Mouse (Mus musculus): ENCODE measurements around the gene Braf. TPM values are rescaled to one million over a fixed set of nuclear protein-coding genes. Genes with fewer than 3 reads are reported as not detected.

The Braf gene
- polyA plus RNA-seq, 1 experiment from 2014 or later: 14.7 TPM

GRCm38 (mm10) chr6:39557723-39558261, 167.5 kb downstream of the Braf start, which contains the start of gene Dennd2a:
Gene Dennd2a (minus strand): TSS chr6:39557867.
- Histone ChIP-seq H3K9me3 (ENCODE audit: control insufficient read depth, low read length) (no peaks in the 10 kb centered on the region), H3K27ac (ENCODE audit: low read depth) (peak within 1 kb of the TSS; percentile 96), H3K27me3 (replicated peaks; ENCODE audit: control insufficient read depth, insufficient read depth, low read length) (no peaks in the 10 kb centered on the region), H3K4me2 (ENCODE audit: low read length) (peak within 1 kb of the TSS; percentile 68), H3K4me3 (ENCODE audit: low read depth, low read length) (peak within 1 kb of the TSS; percentile 80), H3K4me1 (replicated peaks; ENCODE audit: control insufficient read depth, insufficient read depth, low read length) (peaks cover 25% of the 10 kb centered on the region), H3K9ac (ENCODE audit: low read length) (peak within 1 kb of the TSS; percentile 96), H3K36me3 (ENCODE audit: control insufficient read depth, insufficient read depth, low read length) (no peaks in the 10 kb centered on the region)
- peak; percentile 91 for DNase-seq (ENCODE audit: low spot score)
- WGBS: under 1% methylated on average over 40 of the region's 50 CpGs
- ATAC-seq (replicated peaks; ENCODE audit: low FRiP score, low TSS enrichment, low read depth): peak; percentile 95

DNA sequence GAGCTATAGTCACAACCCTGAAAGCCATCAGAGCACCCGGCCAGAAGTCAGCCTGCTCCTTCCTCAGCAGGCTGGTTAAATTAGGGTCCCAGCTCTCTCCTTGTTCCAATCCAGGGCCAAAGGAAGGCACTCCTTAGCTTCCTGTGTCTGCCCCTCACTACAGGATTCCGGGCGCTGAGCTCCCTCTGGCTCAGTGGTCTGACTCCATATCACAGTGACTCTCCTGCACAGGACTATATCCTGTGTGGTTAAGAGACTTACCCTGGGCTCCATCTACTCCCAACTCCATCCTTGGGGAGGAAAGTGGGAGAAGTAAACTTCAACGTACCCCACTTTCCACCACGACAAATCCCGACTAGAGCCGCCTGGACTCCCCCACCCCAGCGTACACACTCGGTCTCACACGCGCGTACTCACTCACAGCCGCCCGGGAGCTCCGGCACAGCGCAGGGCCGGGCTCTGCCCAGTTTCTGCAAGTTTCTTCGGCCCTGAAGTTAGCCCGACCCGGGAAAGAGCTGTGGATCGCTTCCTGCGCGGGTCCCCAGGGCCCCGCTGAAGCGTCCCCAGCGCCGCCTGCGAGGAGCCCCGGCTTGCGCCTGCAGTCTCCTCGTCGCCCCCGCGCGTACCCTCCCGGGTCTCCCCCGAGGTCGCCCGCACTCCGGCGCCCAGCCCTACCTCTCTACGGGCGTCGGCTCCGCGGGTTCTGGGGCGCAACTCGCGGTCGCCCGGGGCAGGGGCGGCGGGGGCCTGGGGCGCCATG, 168.2 kb downstream of the Braf start:
- H3K36me3 ChIP-seq (ENCODE audit: control insufficient read depth, insufficient read depth, low read length): no peaks in the 10 kb centered on the region
- ATAC-seq (replicated peaks; ENCODE audit: low FRiP score, low TSS enrichment, low read depth) (peak; percentile 73), DNase-seq (ENCODE audit: low spot score) (peak; percentile 86)
- H3K4me3 ChIP-seq (ENCODE audit: low read depth, low read length): peak overlapping the region; percentile 80
- H3K4me1 ChIP-seq (replicated peaks; ENCODE audit: control insufficient read depth, insufficient read depth, low read length): peaks cover 30% of the 10 kb centered on the region
- no peaks in the 10 kb centered on the region for H3K27me3 ChIP-seq (replicated peaks; ENCODE audit: control insufficient read depth, insufficient read depth, low read length)
- no peaks in the 10 kb centered on the region for H3K9me3 ChIP-seq (ENCODE audit: control insufficient read depth, low read length)
- 1% methylated on average over 52 of the region's 54 CpGs for WGBS
- peak overlapping the region; percentile 96 for H3K27ac ChIP-seq (ENCODE audit: low read depth)
- H3K4me2 ChIP-seq (ENCODE audit: low read length): peak overlapping the region; percentile 68
- H3K9ac ChIP-seq (ENCODE audit: low read length): peak overlapping the region; percentile 96

- Histone ChIP-seq H3K27ac (ENCODE audit: low read depth) (no peak overlapping the region), H3K4me3 (ENCODE audit: low read depth, low read length) (0 out of 2 replicates have a peak overlapping the region, but pooled peaks have one; percentile 80), H3K9me3 (ENCODE audit: control insufficient read depth, low read length) (no peaks in the 10 kb centered on the region), H3K4me2 (ENCODE audit: low read length) (peak overlapping the region; percentile 68), H3K9ac (ENCODE audit: low read length) (no peak overlapping the region), H3K27me3 (replicated peaks; ENCODE audit: control insufficient read depth, insufficient read depth, low read length) (no peaks in the 10 kb centered on the region), H3K4me1 (replicated peaks; ENCODE audit: control insufficient read depth, insufficient read depth, low read length) (peaks cover 30% of the 10 kb centered on the region), H3K36me3 (ENCODE audit: control insufficient read depth, insufficient read depth, low read length) (no peaks in the 10 kb centered on the region)
- DNase-seq (ENCODE audit: low spot score) (no peak), ATAC-seq (replicated peaks; ENCODE audit: low FRiP score, low TSS enrichment, low read depth) (no peak)
- WGBS: 64% methylated on average over 2 of the region's 2 CpGs
These were observed 169.7 kb downstream of the Braf start for GRCm38 (mm10) chr6:39555648-39555945.

DNA sequence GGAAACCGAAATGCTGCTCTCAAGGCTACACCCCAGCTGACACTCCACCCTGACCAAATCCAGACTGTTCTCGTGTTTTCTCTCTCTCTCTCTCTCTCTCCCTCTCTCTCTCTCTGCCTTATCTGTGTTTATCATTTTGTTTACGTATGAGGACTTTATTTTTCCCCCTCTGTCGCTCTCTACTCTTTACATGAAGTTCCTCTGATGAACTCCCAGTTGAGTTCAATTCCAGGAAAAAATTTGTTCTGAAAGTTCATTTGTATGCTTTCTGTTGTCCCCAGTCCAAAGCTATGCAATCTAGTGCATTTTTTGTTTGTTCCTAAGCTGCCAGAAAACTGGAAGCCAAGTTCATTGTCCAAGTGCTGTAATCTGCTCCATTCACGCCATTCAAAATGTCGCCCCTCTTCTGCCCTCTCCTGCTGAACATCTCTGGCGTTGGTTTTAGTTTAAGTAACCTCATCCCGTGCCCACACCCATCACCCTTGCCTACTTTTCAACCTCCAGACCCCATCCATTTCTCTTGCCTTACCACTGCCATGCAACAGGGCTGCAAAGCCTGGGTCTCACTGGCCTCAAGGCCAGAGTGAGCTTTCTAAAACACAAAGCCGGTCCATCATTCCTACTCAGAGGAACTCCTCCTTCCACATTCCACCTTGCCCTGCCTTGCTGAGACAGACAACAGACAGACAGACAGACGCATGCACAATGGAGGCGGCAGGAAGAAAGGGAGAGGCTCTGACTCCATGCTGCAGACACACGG, 170.2 kb downstream of the Braf start:
- H3K4me3 ChIP-seq (ENCODE audit: low read depth, low read length): no peak overlapping the region
- H3K36me3 ChIP-seq (ENCODE audit: control insufficient read depth, insufficient read depth, low read length): no peaks in the 10 kb centered on the region
- no peaks in the 10 kb centered on the region for H3K27me3 ChIP-seq (replicated peaks; ENCODE audit: control insufficient read depth, insufficient read depth, low read length)
- H3K4me2 ChIP-seq (ENCODE audit: low read length): peak overlapping the region; percentile 68
- H3K9me3 ChIP-seq (ENCODE audit: control insufficient read depth, low read length): no peaks in the 10 kb centered on the region
- WGBS: 57% methylated on average over 12 of the region's 12 CpGs
- peaks cover 30% of the 10 kb centered on the region for H3K4me1 ChIP-seq (replicated peaks; ENCODE audit: control insufficient read depth, insufficient read depth, low read length)
- ATAC-seq (replicated peaks; ENCODE audit: low FRiP score, low TSS enrichment, low read depth) (no peak), DNase-seq (ENCODE audit: low spot score) (no peak)
- no peak overlapping the region for H3K27ac ChIP-seq (ENCODE audit: low read depth)
- H3K9ac ChIP-seq (ENCODE audit: low read length): no peak overlapping the region

Other genes starting within 250 kb of the Braf start
- 18.9 and 21.0 TPM in 2 replicates for gene Dennd2a, start 167.6 kb downstream of the Braf start, polyA plus RNA-seq (2014; fragmentation: Nextera tagmentation; extraction: Ambion mirVana)
- 25.0 and 31.6 TPM in 2 replicates for gene Adck2, start 151.6 kb downstream of the Braf start, polyA plus RNA-seq (2014; fragmentation: Nextera tagmentation; extraction: Ambion mirVana)
- gene Gm42420, start 139.7 kb downstream of the Braf start, polyA plus RNA-seq (2014; fragmentation: Nextera tagmentation; extraction: Ambion mirVana): 0.97 TPM in 1 of 2 replicates, not detected in the other
- 394 and 416 TPM in 2 replicates for gene Ndufb2, start 132.9 kb downstream of the Braf start, polyA plus RNA-seq (2014; fragmentation: Nextera tagmentation; extraction: Ambion mirVana)
- 191 and 195 TPM in 2 replicates for gene Mrps33, start 85.5 kb upstream of the Braf start, polyA plus RNA-seq (2014; fragmentation: Nextera tagmentation; extraction: Ambion mirVana)
- 0.90 and 1.5 TPM in 2 replicates for gene Tmem178b, start 147.8 kb upstream of the Braf start, polyA plus RNA-seq (2014; fragmentation: Nextera tagmentation; extraction: Ambion mirVana)